Mouse (Mus musculus): ENCODE data around the gene Rit1.

Rit1 gene

DNA sequence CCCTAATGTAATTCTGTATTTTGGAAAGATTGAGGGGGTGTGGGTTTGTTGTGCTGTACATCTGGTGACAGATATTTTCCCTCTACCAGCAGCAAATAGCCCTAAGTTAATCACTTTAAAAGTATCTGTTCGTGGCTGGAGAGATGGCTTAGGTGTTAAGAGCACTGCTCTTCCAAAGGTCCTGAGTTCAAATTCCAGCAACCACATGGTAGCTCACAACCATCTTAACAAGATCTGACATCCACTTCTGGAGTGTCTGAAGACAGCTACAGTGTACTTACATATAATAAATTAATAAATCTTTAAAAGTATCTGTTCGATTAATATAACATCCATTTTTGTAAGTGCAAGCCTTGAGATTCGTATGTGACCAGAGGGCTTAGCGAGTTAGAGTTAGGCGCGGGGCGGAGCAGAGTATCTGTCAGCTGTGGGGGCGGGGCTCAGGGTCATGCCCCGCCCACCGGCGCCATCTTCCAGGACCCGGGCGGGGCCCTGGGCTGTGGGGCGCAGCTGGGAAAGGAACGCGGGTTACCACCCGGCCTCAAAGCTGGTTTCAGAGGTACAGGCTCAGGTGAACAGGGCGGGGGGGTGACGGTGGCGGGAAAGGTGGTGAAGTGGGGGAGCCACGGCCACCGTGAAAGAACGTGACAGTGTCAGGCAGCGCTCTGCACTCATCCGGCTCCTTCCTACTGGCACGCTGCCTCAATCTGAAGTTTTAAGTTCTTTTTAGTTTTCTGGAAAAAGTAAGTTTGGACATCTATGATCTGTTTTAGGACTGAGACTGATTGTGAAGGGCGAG, at the start of gene Rit1:
Rit1 (plus strand) TSS at position 440 of the 799 bp plus-strand sequence.
- Histone ChIP-seq H3K27me3 (ENCODE audit: control insufficient read depth, insufficient read depth, low read length, poor library complexity, severe bottlenecking) (no peaks in the 10 kb centered on the region; the same call in 1 of the 2 replicates), H3K36me3 (ENCODE audit: control insufficient read depth, insufficient read depth, low read length, poor library complexity, severe bottlenecking) (peaks cover 9% of the 10 kb centered on the region; the same call in 1 of the 2 replicates)
- DNase-seq (ENCODE audit: low read depth, low spot score): peak; percentile 89

DNA sequence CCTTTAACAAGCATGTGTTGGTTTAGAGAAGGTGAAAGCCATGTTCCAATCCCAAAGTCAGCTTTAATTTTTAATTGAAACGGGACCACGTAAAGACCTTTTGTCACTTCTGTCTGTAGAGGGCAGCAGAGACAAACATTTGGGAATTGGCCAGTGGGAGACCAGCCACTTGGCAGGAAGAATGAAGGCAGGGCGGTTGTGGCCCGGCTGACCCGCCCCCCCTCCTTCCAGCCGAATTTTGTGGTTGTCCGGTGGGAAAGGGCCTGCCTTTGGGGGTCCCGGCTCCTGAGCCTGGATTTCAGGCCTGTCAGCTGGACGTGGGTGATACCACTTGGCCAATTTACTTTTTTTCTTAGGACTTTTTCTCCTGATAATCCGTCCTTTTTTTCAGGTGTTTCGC, 39.2 kb upstream of the Rit1 start:
- Histone ChIP-seq H3K36me3 (ENCODE audit: control insufficient read depth, insufficient read depth, low read length, poor library complexity, severe bottlenecking) (no peaks in the 10 kb centered on the region), H3K27me3 (ENCODE audit: control insufficient read depth, insufficient read depth, low read length, poor library complexity, severe bottlenecking) (no peaks in the 10 kb centered on the region)
- peak; percentile 87 for DNase-seq (ENCODE audit: low read depth, low spot score)

- Histone ChIP-seq H3K36me3 (ENCODE audit: control insufficient read depth, insufficient read depth, low read length, poor library complexity, severe bottlenecking) (no peaks in the 10 kb centered on the region), H3K27me3 (ENCODE audit: control insufficient read depth, insufficient read depth, low read length, poor library complexity, severe bottlenecking) (no peaks in the 10 kb centered on the region)
- DNase-seq (ENCODE audit: low read depth, low spot score): no peak
These were observed 32.8 kb upstream of the Rit1 start for GRCm38 (mm10) chr3:88683814-88684213.

GRCm38 (mm10) chr3:88684236-88684979, 32.2 kb upstream of the Rit1 start:
- Histone ChIP-seq H3K36me3 (ENCODE audit: control insufficient read depth, insufficient read depth, low read length, poor library complexity, severe bottlenecking) (no peaks in the 10 kb centered on the region), H3K27me3 (ENCODE audit: control insufficient read depth, insufficient read depth, low read length, poor library complexity, severe bottlenecking) (no peaks in the 10 kb centered on the region)
- no peak for DNase-seq (ENCODE audit: low read depth, low spot score)

GRCm38 (mm10) chr3:88684980-88685941, 31.4 kb upstream of the Rit1 start, which contains the start of gene Khdc4:
Gene Khdc4 (plus strand): TSS chr3:88685803.
- H3K27me3 ChIP-seq (ENCODE audit: control insufficient read depth, insufficient read depth, low read length, poor library complexity, severe bottlenecking): no peaks in the 10 kb centered on the region
- H3K36me3 ChIP-seq (ENCODE audit: control insufficient read depth, insufficient read depth, low read length, poor library complexity, severe bottlenecking): peaks cover 4% of the 10 kb centered on the region
- peak; percentile 97 for DNase-seq (ENCODE audit: low read depth, low spot score)

- peaks cover 4% of the 10 kb centered on the region for H3K36me3 ChIP-seq (ENCODE audit: control insufficient read depth, insufficient read depth, low read length, poor library complexity, severe bottlenecking)
- no peaks in the 10 kb centered on the region for H3K27me3 ChIP-seq (ENCODE audit: control insufficient read depth, insufficient read depth, low read length, poor library complexity, severe bottlenecking)
- DNase-seq (ENCODE audit: low read depth, low spot score): no peak
These were observed 30.6 kb upstream of the Rit1 start for GRCm38 (mm10) chr3:88685958-88686451.

DNA sequence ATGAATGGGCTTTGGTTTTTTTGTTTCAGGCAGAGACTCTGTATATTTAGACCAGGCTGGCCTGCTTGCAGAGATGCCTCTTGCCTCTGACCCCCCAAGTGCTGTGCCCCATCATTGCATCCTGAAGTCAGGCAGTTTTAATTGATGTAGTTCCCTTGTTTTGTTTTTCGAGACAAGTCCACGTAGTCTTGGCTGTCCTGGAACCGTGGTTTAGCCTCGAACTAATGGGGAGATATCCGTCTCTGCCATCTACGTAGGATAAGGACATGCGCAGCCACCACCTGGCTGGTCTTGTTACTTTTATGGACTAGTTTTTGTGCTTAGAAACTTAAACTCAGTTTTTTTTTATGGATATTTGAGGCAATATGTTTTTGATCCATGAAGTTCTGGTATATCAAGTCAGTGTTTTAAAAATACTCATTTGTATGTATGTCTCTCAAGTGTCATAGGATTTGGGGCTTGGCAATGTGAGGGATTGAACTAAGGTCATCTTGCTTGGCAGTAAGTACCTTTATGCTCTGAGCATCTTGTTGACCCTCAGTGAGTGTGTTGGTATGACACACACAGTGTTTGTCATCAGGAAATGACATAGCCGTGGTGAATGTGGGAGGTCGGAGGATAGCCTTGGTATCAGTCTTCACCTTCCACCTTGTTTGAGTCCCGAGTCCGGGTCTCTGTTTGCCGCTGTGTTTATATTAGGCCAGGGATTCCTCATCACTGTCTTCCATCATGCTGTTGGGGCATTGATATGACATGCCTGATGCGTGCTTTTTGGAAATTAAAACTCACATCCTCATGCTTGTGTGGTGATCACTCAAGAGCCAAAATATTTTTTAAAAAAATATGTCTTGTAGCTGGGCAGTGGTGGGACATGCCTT, 29.7 kb upstream of the Rit1 start:
- no peaks in the 10 kb centered on the region for H3K27me3 ChIP-seq (ENCODE audit: control insufficient read depth, insufficient read depth, low read length, poor library complexity, severe bottlenecking)
- H3K36me3 ChIP-seq (ENCODE audit: control insufficient read depth, insufficient read depth, low read length, poor library complexity, severe bottlenecking): peaks cover 4% of the 10 kb centered on the region
- peak; percentile 8 for DNase-seq (ENCODE audit: low read depth, low spot score)

- peaks cover 8% of the 10 kb centered on the region for H3K36me3 ChIP-seq (ENCODE audit: control insufficient read depth, insufficient read depth, low read length, poor library complexity, severe bottlenecking)
- no peak for DNase-seq (ENCODE audit: low read depth, low spot score)
- H3K27me3 ChIP-seq (ENCODE audit: control insufficient read depth, insufficient read depth, low read length, poor library complexity, severe bottlenecking): no peaks in the 10 kb centered on the region
These were observed 27.6 kb upstream of the Rit1 start for GRCm38 (mm10) chr3:88689079-88689478.

DNA sequence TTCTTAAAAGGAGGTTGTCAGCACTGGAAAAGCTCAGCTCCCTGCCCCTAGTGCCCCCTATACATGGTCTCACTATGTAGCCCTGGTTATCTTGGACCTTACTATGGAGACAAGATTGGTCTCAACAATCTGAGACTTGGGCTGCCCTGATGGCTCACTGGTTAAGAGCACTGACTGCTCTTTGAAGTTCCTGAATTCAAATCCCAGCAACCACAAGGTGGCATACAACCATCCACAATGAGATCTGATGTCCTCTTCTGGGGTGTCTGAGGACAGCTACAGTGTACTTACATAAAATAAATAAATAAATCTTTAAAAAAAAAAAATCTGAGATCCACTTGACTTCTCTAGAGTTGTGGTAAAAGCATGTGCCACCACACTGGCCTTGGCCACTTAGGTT, 21.1 kb upstream of the Rit1 start:
- peaks cover 29% of the 10 kb centered on the region for H3K36me3 ChIP-seq (ENCODE audit: control insufficient read depth, insufficient read depth, low read length, poor library complexity, severe bottlenecking)
- peak; percentile 8 for DNase-seq (ENCODE audit: low read depth, low spot score)

GRCm38 (mm10) chr3:88698051-88698450, 18.6 kb upstream of the Rit1 start:
- DNase-seq (ENCODE audit: low read depth, low spot score): no peak
- H3K27me3 ChIP-seq (ENCODE audit: control insufficient read depth, insufficient read depth, low read length, poor library complexity, severe bottlenecking): no peaks in the 10 kb centered on the region
- H3K36me3 ChIP-seq (ENCODE audit: control insufficient read depth, insufficient read depth, low read length, poor library complexity, severe bottlenecking): peaks cover 38% of the 10 kb centered on the region

More for the DNA sequence above, 21.1 kb upstream of the Rit1 start:
- no peaks in the 10 kb centered on the region for H3K27me3 ChIP-seq (ENCODE audit: control insufficient read depth, insufficient read depth, low read length, poor library complexity, severe bottlenecking)

- no peak for DNase-seq (ENCODE audit: low read depth, low spot score)
- H3K36me3 ChIP-seq (ENCODE audit: control insufficient read depth, insufficient read depth, low read length, poor library complexity, severe bottlenecking): peaks cover 38% of the 10 kb centered on the region
- no peaks in the 10 kb centered on the region for H3K27me3 ChIP-seq (ENCODE audit: control insufficient read depth, insufficient read depth, low read length, poor library complexity, severe bottlenecking)
These were observed 17.8 kb upstream of the Rit1 start for GRCm38 (mm10) chr3:88698834-88699233.

- DNase-seq (ENCODE audit: low read depth, low spot score): no peak
- no peaks in the 10 kb centered on the region for H3K27me3 ChIP-seq (ENCODE audit: control insufficient read depth, insufficient read depth, low read length, poor library complexity, severe bottlenecking)
- H3K36me3 ChIP-seq (ENCODE audit: control insufficient read depth, insufficient read depth, low read length, poor library complexity, severe bottlenecking): peaks cover 35% of the 10 kb centered on the region
These were observed 16.4 kb upstream of the Rit1 start for GRCm38 (mm10) chr3:88700247-88700646.

DNA sequence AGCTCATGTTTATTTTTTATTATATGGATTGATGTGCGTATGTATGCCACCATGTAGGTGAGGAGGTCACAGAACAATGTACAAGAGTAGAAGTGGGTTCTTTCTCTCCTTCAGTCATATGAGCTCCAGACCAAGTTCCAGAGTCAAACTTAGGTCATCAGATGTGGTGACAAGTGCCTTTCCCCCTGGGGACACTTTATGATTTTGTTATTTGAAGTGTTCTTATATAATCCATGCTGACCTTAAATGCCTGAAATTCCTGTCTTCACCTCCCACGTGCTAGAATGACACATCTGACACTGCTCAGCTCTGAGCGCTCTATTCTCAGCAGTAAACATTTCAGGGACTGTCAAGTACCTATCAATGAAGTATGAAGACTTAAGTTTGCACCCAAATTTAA, 15.4 kb upstream of the Rit1 start:
- Histone ChIP-seq H3K27me3 (ENCODE audit: control insufficient read depth, insufficient read depth, low read length, poor library complexity, severe bottlenecking) (no peaks in the 10 kb centered on the region), H3K36me3 (ENCODE audit: control insufficient read depth, insufficient read depth, low read length, poor library complexity, severe bottlenecking) (peaks cover 38% of the 10 kb centered on the region)
- no peak for DNase-seq (ENCODE audit: low read depth, low spot score)
